In genomic region chr17:11611459-11611858, GRCm38 (mm10) we compare ENCODE assay signal across 8 mouse cellular contexts.
DNase-seq lines count a peak whose midpoint lies in the region; ATAC-seq lines count a peak whose summit lies in the region.

No protein-coding gene starts in this region.

- H3K4me1 ChIP-seq in intestine, embryonic 14.5 days (replicated peaks; ENCODE audit: control insufficient read depth, insufficient read depth, low read length) = peaks cover 9% of the 10 kb centered on the region
- H3K4me1 ChIP-seq in intestine, embryonic 16.5 days (ENCODE audit: control insufficient read depth, insufficient read depth, low read length) = no peaks in the 10 kb centered on the region; the same call in 1 of the 2 replicates

- no peaks in the 10 kb centered on the region for H3K9me3 ChIP-seq in intestine, embryonic 14.5 days (ENCODE audit: control insufficient read depth, low read length)
- H3K9me3 ChIP-seq in intestine, embryonic 16.5 days (ENCODE audit: control insufficient read depth, low read length) = no peaks in the 10 kb centered on the region

- peak; percentile 74 for DNase-seq in intestine, embryonic 14.5 days (ENCODE audit: low spot score)
- peak; percentile 49 for DNase-seq in NIH3T3 (ENCODE audit: low read depth)
- DNase-seq in cerebellum, postnatal 36 days = peak; percentile 77 to 83
- DNase-seq in heart, adult 8-10 months (ENCODE audit: low spot score) = peak; percentile 9
- peak; percentile 61 for DNase-seq in layer of hippocampus, adult 9-10 months (ENCODE audit: low spot score)
- peak; percentile 75 for DNase-seq in testis, postnatal 10 days (ENCODE audit: low spot score)

- ATAC-seq in intestine, embryonic 14.5 days (replicated peaks; ENCODE audit: low FRiP score, low TSS enrichment, low read depth) = no peak
- no peak for ATAC-seq in intestine, embryonic 16.5 days
- peak; percentile 54 for ATAC-seq in megakaryocyte, adult 5-6 weeks (ENCODE audit: poor library complexity, severe bottlenecking)

- H3K27ac ChIP-seq in intestine, embryonic 14.5 days (ENCODE audit: low read depth) = no peak overlapping the region
- no peak overlapping the region for H3K27ac ChIP-seq in intestine, embryonic 16.5 days (ENCODE audit: low read length)

- 0 out of 2 replicates have a peak overlapping the region, but pooled peaks have one; percentile 12 for H3K4me2 ChIP-seq in intestine, embryonic 14.5 days (ENCODE audit: low read length)
- H3K4me2 ChIP-seq in intestine, embryonic 16.5 days (ENCODE audit: low read depth, low read length) = no peak overlapping the region

- H3K4me3 ChIP-seq in intestine, embryonic 14.5 days (ENCODE audit: low read depth, low read length) = no peak overlapping the region
- no peak overlapping the region for H3K4me3 ChIP-seq in intestine, embryonic 16.5 days (ENCODE audit: low read length)

- WGBS in intestine, embryonic 14.5 days = 14% methylated on average over 7 of the region's 7 CpGs
- WGBS in intestine, embryonic 16.5 days = 10% methylated on average over 7 of the region's 7 CpGs

- no peaks in the 10 kb centered on the region for H3K27me3 ChIP-seq in intestine, embryonic 14.5 days (replicated peaks; ENCODE audit: control insufficient read depth, insufficient read depth, low read length)
- 0 out of 2 replicates have a peak, but pooled peaks cover 2% of the 10 kb centered on the region for H3K27me3 ChIP-seq in intestine, embryonic 16.5 days (replicated peaks; ENCODE audit: control insufficient read depth, insufficient read depth, low read length)

- H3K9ac ChIP-seq in intestine, embryonic 14.5 days (ENCODE audit: low read length) = no peak overlapping the region
- H3K9ac ChIP-seq in intestine, embryonic 16.5 days (ENCODE audit: low read depth, low read length) = no peak overlapping the region

- H3K36me3 ChIP-seq in intestine, embryonic 14.5 days (ENCODE audit: control insufficient read depth, insufficient read depth, low read length) = no peaks in the 10 kb centered on the region
- H3K36me3 ChIP-seq in intestine, embryonic 16.5 days (ENCODE audit: control insufficient read depth, insufficient read depth, low read length) = no peaks in the 10 kb centered on the region

Comparison
In these comparisons a context has a peak if more than half of its experiments do, and no peak if none do; other contexts are left out.
1. DNase-seq: peak in every context shown above with its lines; median percentile 80 in cerebellum, postnatal 36 days; 75 in testis, postnatal 10 days; 74 in intestine, embryonic 14.5 days; 61 in layer of hippocampus, adult 9-10 months; 49 in NIH3T3; 9 in heart, adult 8-10 months.